Mouse (Mus musculus): ENCODE data around the gene Sumo1. TPM values are rescaled to one million over a fixed set of nuclear protein-coding genes. Genes with fewer than 3 reads are reported as not detected.
A peak's percentile ranks its signal among the peaks of the same experiment; 100 is the strongest.
"Not testable (repeated sequence)": the region's sequence is repeated elsewhere in the genome, so short reads cannot be mapped to it uniquely, and the experiment has no call there.

Gene Sumo1
- 100 to 1,000 TPM; 105 to 125 TPM for total RNA-seq (2021)
- long read RNA-seq, experiment 1, transcript Sumo1-201 (5 exons, 1,215 nt) = major isoform, 200 of 239 reads
- long read RNA-seq, experiment 1, partial matches to known transcripts = 2 of 239 reads
- long read RNA-seq, experiment 1, other reads (novel, unspliced or antisense) = 37 of 239 reads
- long read RNA-seq, experiment 2, transcript Sumo1-201 (5 exons, 1,215 nt) = major isoform, 134 of 208 reads
- long read RNA-seq, experiment 2, partial matches to known transcripts = 51 of 208 reads
- long read RNA-seq, experiment 2, other reads (novel, unspliced or antisense) = 23 of 208 reads

GRCm38 (mm10) chr1:59670641-59671168, at the start of gene Sumo1:
Gene Sumo1, minus strand, starts transcription at chr1:59670834.
- peak; percentile 94 for DNase-seq

GRCm38 (mm10) chr1:59719900-59720299, 49.3 kb upstream of the Sumo1 start:
- DNase-seq = peak; percentile 21

GRCm38 (mm10) chr1:59701766-59702165, 31.1 kb upstream of the Sumo1 start:
- no peak for DNase-seq

GRCm38 (mm10) chr1:59698207-59698606, 27.6 kb upstream of the Sumo1 start:
- DNase-seq = no peak

GRCm38 (mm10) chr1:59697751-59698150, 27.1 kb upstream of the Sumo1 start:
- DNase-seq = no peak

- no peak for DNase-seq
These were observed 19.8 kb upstream of the Sumo1 start for GRCm38 (mm10) chr1:59690467-59690866.

- no peak for DNase-seq
These were observed 16.9 kb upstream of the Sumo1 start for GRCm38 (mm10) chr1:59687493-59687892.

- DNase-seq = peak; percentile 88
These were observed 14.5 kb upstream of the Sumo1 start, which contains the start of gene Nop58 for GRCm38 (mm10) chr1:59684819-59685755. Gene Nop58, plus strand, starts transcription at chr1:59684971.

GRCm38 (mm10) chr1:59683926-59684818, 13.5 kb upstream of the Sumo1 start:
- peak; percentile 42 for DNase-seq

- no peak for DNase-seq
These were observed 3.0 kb upstream of the Sumo1 start for GRCm38 (mm10) chr1:59673661-59674060.

- DNase-seq = peak; percentile 65
These were observed 538 bp downstream of the Sumo1 start for GRCm38 (mm10) chr1:59669962-59670630.

GRCm38 (mm10) chr1:59668871-59669270, 1.8 kb downstream of the Sumo1 start:
- DNase-seq = no peak

GRCm38 (mm10) chr1:59663456-59664135, 7.0 kb downstream of the Sumo1 start:
- no peak for DNase-seq

GRCm38 (mm10) chr1:59656244-59657171, 14.1 kb downstream of the Sumo1 start:
- DNase-seq = no peak

- no peak for DNase-seq
These were observed 17.3 kb downstream of the Sumo1 start for GRCm38 (mm10) chr1:59653243-59653911.

GRCm38 (mm10) chr1:59651201-59651819, 19.3 kb downstream of the Sumo1 start:
- DNase-seq = no peak

GRCm38 (mm10) chr1:59646502-59646901, 24.1 kb downstream of the Sumo1 start:
- DNase-seq = not testable (repeated sequence)

- no peak for DNase-seq
These were observed 28.1 kb downstream of the Sumo1 start for GRCm38 (mm10) chr1:59642488-59642887.
